Mouse (Mus musculus) layer of hippocampus, adult 8-10 months (tissue): ENCODE data around the gene Arfgef2. TPM values are rescaled to one million over a fixed set of nuclear protein-coding genes. Genes with fewer than 3 reads are reported as not detected.

Source experiments
- DNase-seq, 2 experiments: peaks; one replicate each; pipeline ENCODE4 v3.0.0; 2022; ENCODE audit warnings: low spot score in 2 of 2
- total RNA-seq, 4 experiments: library from RNA; stranded (reverse); gene quantifications; 2 replicates each; pipeline ENCODE4 v1.2.4; 2022

Arfgef2 gene
- total RNA-seq, 4 experiments from 2014 or later = 53.3 to 68.8 (median 61.6) TPM

- no peak for DNase-seq
Measured at GRCm38 (mm10) chr2:166856366-166856765, 51.0 kb downstream of the Arfgef2 start.

GRCm38 (mm10) chr2:166857118-166857517 lies 51.7 kb downstream of the Arfgef2 start:
- DNase-seq = no peak

- no peak for DNase-seq
Measured at GRCm38 (mm10) chr2:166859214-166859613, 53.8 kb downstream of the Arfgef2 start.

GRCm38 (mm10) chr2:166862505-166862904 lies 57.1 kb downstream of the Arfgef2 start:
- DNase-seq = no peak

GRCm38 (mm10) chr2:166865476-166865875 lies 60.1 kb downstream of the Arfgef2 start:
- DNase-seq = no peak

GRCm38 (mm10) chr2:166870271-166870865 lies 65.0 kb downstream of the Arfgef2 start:
- DNase-seq = no peak

- DNase-seq = no peak
Measured at GRCm38 (mm10) chr2:166870899-166871298, 65.5 kb downstream of the Arfgef2 start.

GRCm38 (mm10) chr2:166874675-166875280 lies 69.4 kb downstream of the Arfgef2 start:
- no peak for DNase-seq

- DNase-seq = no peak
Measured at GRCm38 (mm10) chr2:166875561-166875960, 70.2 kb downstream of the Arfgef2 start.

- DNase-seq = no peak
Measured at GRCm38 (mm10) chr2:166876331-166876730, 70.9 kb downstream of the Arfgef2 start.

- no peak for DNase-seq
Measured at GRCm38 (mm10) chr2:166885066-166885465, 79.7 kb downstream of the Arfgef2 start.

- no peak for DNase-seq
Measured at GRCm38 (mm10) chr2:166885619-166886018, 80.2 kb downstream of the Arfgef2 start.

GRCm38 (mm10) chr2:166886231-166886630 lies 80.8 kb downstream of the Arfgef2 start:
- no peak for DNase-seq

- DNase-seq = no peak
Measured at GRCm38 (mm10) chr2:166887816-166888215, 82.4 kb downstream of the Arfgef2 start.

GRCm38 (mm10) chr2:166891366-166891880 lies 86.0 kb downstream of the Arfgef2 start:
- no peak for DNase-seq

- DNase-seq = no peak
Measured at GRCm38 (mm10) chr2:166892158-166892680, 86.8 kb downstream of the Arfgef2 start.

GRCm38 (mm10) chr2:166893036-166893435 lies 87.6 kb downstream of the Arfgef2 start:
- no peak for DNase-seq

- no peak for DNase-seq
Measured at GRCm38 (mm10) chr2:166896368-166896767, 91.0 kb downstream of the Arfgef2 start.

GRCm38 (mm10) chr2:166896974-166897373 lies 91.6 kb downstream of the Arfgef2 start:
- DNase-seq = no peak

GRCm38 (mm10) chr2:166899161-166899560 lies 93.8 kb downstream of the Arfgef2 start:
- DNase-seq = no peak

- no peak for DNase-seq
Measured at GRCm38 (mm10) chr2:166899746-166900145, 94.4 kb downstream of the Arfgef2 start.

GRCm38 (mm10) chr2:166900792-166901505 lies 95.6 kb downstream of the Arfgef2 start:
- no peak for DNase-seq
